ENCODE assay signal across 28 mouse cellular contexts in genomic region chr1:178329946-178330345, GRCm38 (mm10). TPM values are rescaled to one million over a fixed set of nuclear protein-coding genes. Genes with fewer than 3 reads are reported as not detected.
DNase-seq lines count a peak whose midpoint lies in the region; ATAC-seq and TF ChIP-seq lines count a peak whose summit lies in the region.
"Had no signal": no experiment of that assay in that cellular context is flagged by ENCODE, and none has a peak within 500 bp of the region (broad histone marks: within the 10 kb centered on the region; RNA-seq: fewer than 3 reads in every experiment).

No protein-coding gene starts in this region.

- 0 out of 2 replicates have a peak, but pooled peaks have one; percentile 14 for TF ChIP-seq CTCF in liver, adult 2 months (IDR thresholded peaks at IDR 0.05; ENCODE audit: low read depth, low read length)

- DNase-seq in liver, adult 2 months (ENCODE audit: extremely low read depth, low read depth, low spot score): peak; percentile 100
- no peak for DNase-seq in liver, embryonic 13.5 days
- no peak for DNase-seq in limb, embryonic 10.5 days (ENCODE audit: low spot score)
- no peak for DNase-seq in kidney, postnatal 36 days
- no peak for DNase-seq in right cerebral cortex, postnatal 10 days (ENCODE audit: low spot score in 2 of 2)
- DNase-seq: adrenal gland, postnatal 25 days; B cell, adult 2 months; cerebellum, adult 18-20 months; cerebellum, postnatal 25 days; gastrocnemius, postnatal 36 days; heart, postnatal 4 days; kidney, adult 11 months; left cerebral cortex, postnatal 4 days; lung, adult 18-20 months; lung, postnatal 14 days; right cerebral cortex, postnatal 14 days; spleen, adult 18-20 months; thymus, postnatal 14 days had no signal

- H3K9ac ChIP-seq in liver, adult 2 months (ENCODE audit: low read depth, low read length): no peak overlapping the region
- H3K9ac ChIP-seq in liver, embryonic 12.5 days: no peak overlapping the region
- H3K9ac ChIP-seq in liver, embryonic 13.5 days: no peak overlapping the region
- H3K9ac ChIP-seq: embryonic facial prominence, embryonic 12.5 days; heart, embryonic 15.5 days; hindbrain, embryonic 14.5 days had no signal

- no peaks in the 10 kb centered on the region; the same call in 1 of the 2 replicates for H3K79me2 ChIP-seq in liver, adult 2 months (ENCODE audit: control insufficient read depth, insufficient read depth, low read length)

- peaks cover 39% of the 10 kb centered on the region for H3K4me1 ChIP-seq in liver, adult 2 months (ENCODE audit: control insufficient read depth, insufficient read depth, low read length)
- peaks cover 46% of the 10 kb centered on the region for H3K4me1 ChIP-seq in liver, embryonic 12.5 days
- peaks cover 41% of the 10 kb centered on the region for H3K4me1 ChIP-seq in liver, embryonic 13.5 days (replicated peaks)
- H3K4me1 ChIP-seq in limb, embryonic 10.5 days: peaks cover 10% of the 10 kb centered on the region

- no peaks in the 10 kb centered on the region for H3K9me3 ChIP-seq in liver, embryonic 12.5 days (replicated peaks)
- no peaks in the 10 kb centered on the region for H3K9me3 ChIP-seq in liver, embryonic 13.5 days (replicated peaks)
- H3K9me3 ChIP-seq in limb, embryonic 10.5 days (replicated peaks): no peaks in the 10 kb centered on the region
- H3K9me3 ChIP-seq: embryonic facial prominence, embryonic 12.5 days; G1E; heart, embryonic 15.5 days had no signal

- no peak overlapping the region for H3K4me3 ChIP-seq in liver, adult 2 months (ENCODE audit: insufficient read depth, low read depth, low read length)
- H3K4me3 ChIP-seq in liver, embryonic 12.5 days: no peak overlapping the region
- H3K4me3 ChIP-seq in liver, embryonic 13.5 days (replicated peaks): no peak overlapping the region
- no peak overlapping the region for H3K4me3 ChIP-seq in limb, embryonic 10.5 days
- H3K4me3 ChIP-seq: embryonic facial prominence, embryonic 12.5 days; heart, embryonic 15.5 days; left cerebral cortex, adult 2 months had no signal

- H3K27me3 ChIP-seq in liver, adult 2 months (ENCODE audit: control insufficient read depth, insufficient read depth, low read length): no peaks in the 10 kb centered on the region
- no peaks in the 10 kb centered on the region for H3K27me3 ChIP-seq in liver, embryonic 12.5 days (replicated peaks)
- H3K27me3 ChIP-seq in liver, embryonic 13.5 days: no peaks in the 10 kb centered on the region
- no peaks in the 10 kb centered on the region for H3K27me3 ChIP-seq in limb, embryonic 10.5 days (ENCODE audit: low read depth, poor library complexity, severe bottlenecking)
- H3K27me3 ChIP-seq: CH12.LX; embryonic facial prominence, embryonic 12.5 days; heart, embryonic 15.5 days had no signal

- H3K36me3 ChIP-seq in liver, adult 2 months (ENCODE audit: control insufficient read depth, insufficient read depth, low read length): peaks cover 69% of the 10 kb centered on the region
- H3K36me3 ChIP-seq in liver, embryonic 12.5 days: peaks cover 94% of the 10 kb centered on the region
- H3K36me3 ChIP-seq in liver, embryonic 13.5 days: peaks cover 88% of the 10 kb centered on the region
- H3K36me3 ChIP-seq in limb, embryonic 10.5 days: peaks cover 100% of the 10 kb centered on the region

- ATAC-seq in liver, embryonic 12.5 days: no peak; the same call in 1 of the 2 replicates
- ATAC-seq in granulocyte monocyte progenitor cell, adult 5-6 weeks (replicated peaks; ENCODE audit: poor library complexity, severe bottlenecking): peak; percentile 3; the same call in 1 of the 2 replicates
- ATAC-seq in liver, embryonic 13.5 days (ENCODE audit: low read depth): peak; percentile 70

- no peak for TF ChIP-seq POLR2A in liver, adult 2 months (IDR thresholded peaks at IDR 0.05; ENCODE audit: extremely low read depth, insufficient read depth, low read length)

- H3K27ac ChIP-seq in liver, adult 2 months (replicated peaks; ENCODE audit: insufficient read depth, low read depth, low read length): no peak overlapping the region
- H3K27ac ChIP-seq in liver, embryonic 12.5 days: no peak overlapping the region
- H3K27ac ChIP-seq in liver, embryonic 13.5 days: no peak overlapping the region
- no peak overlapping the region for H3K27ac ChIP-seq in limb, embryonic 10.5 days
- H3K27ac ChIP-seq: embryonic facial prominence, embryonic 12.5 days; heart, embryonic 15.5 days; hindbrain, embryonic 14.5 days; kidney, postnatal 0 days; left cerebral cortex, adult 2 months had no signal

- 15% methylated on average over 6 of the region's 6 CpGs for WGBS in liver, adult 2 months
- WGBS in liver, embryonic 12.5 days (ENCODE audit: insufficient replicate concordance): 77% methylated on average over 6 of the region's 6 CpGs
- WGBS in liver, embryonic 13.5 days (ENCODE audit: insufficient replicate concordance): 69% methylated on average over 6 of the region's 6 CpGs
- 88% methylated on average over 6 of the region's 6 CpGs for WGBS in limb, embryonic 10.5 days

- no peak overlapping the region for H3K4me2 ChIP-seq in liver, embryonic 12.5 days
- H3K4me2 ChIP-seq in liver, embryonic 13.5 days: no peak overlapping the region
- H3K4me2 ChIP-seq: embryonic facial prominence, embryonic 12.5 days; heart, embryonic 15.5 days; hindbrain, embryonic 14.5 days; midbrain, embryonic 11.5 days had no signal

RNA-seq across cellular contexts. Expression of gene Hnrnpu, which starts 7.7 kb away (rescaled TPM):
- total RNA-seq in liver, adult 2 months (2014; rRNA removed): 137 and 162 TPM in 2 replicates
- polyA plus RNA-seq in liver, adult 2 months (2012; rRNA removed): 32.6 and 33.0 TPM in 2 replicates
- 556 and 569 TPM in 2 replicates for polyA plus RNA-seq in liver, embryonic 12.5 days (2016; fragmentation: Nextera tagmentation; extraction: Ambion mirVana)
- total RNA-seq in granulocyte monocyte progenitor cell, adult 5-6 weeks (2014; fragmentation: Nextera tagmentation): 580 and 661 TPM in 2 replicates
- 553 and 618 TPM in 2 replicates for total RNA-seq in granulocyte monocyte progenitor cell, adult 5-6 weeks (2017)
- 177 and 260 TPM in 2 replicates for polyA plus RNA-seq in liver, embryonic 13.5 days (2015; fragmentation: Nextera tagmentation; extraction: Ambion mirVana)
- polyA plus RNA-seq in limb, embryonic 10.5 days (2016; fragmentation: Nextera tagmentation; extraction: Ambion mirVana): 608 TPM in 2 replicates

RNA-seq across cellular contexts. Expression of gene Cox20, which starts 11.0 kb away (rescaled TPM):
- total RNA-seq in liver, adult 2 months (2014; rRNA removed): 25.2 and 29.3 TPM in 2 replicates
- polyA plus RNA-seq in liver, adult 2 months (2012; rRNA removed): 12.8 and 19.6 TPM in 2 replicates
- polyA plus RNA-seq in liver, embryonic 12.5 days (2016; fragmentation: Nextera tagmentation; extraction: Ambion mirVana): 103 and 110 TPM in 2 replicates
- total RNA-seq in granulocyte monocyte progenitor cell, adult 5-6 weeks (2014; fragmentation: Nextera tagmentation): 131 and 163 TPM in 2 replicates
- 142 and 153 TPM in 2 replicates for total RNA-seq in granulocyte monocyte progenitor cell, adult 5-6 weeks (2017)
- 96.7 and 119 TPM in 2 replicates for polyA plus RNA-seq in liver, embryonic 13.5 days (2015; fragmentation: Nextera tagmentation; extraction: Ambion mirVana)
- polyA plus RNA-seq in limb, embryonic 10.5 days (2016; fragmentation: Nextera tagmentation; extraction: Ambion mirVana): 75.7 and 88.5 TPM in 2 replicates
